Mouse (Mus musculus): ENCODE results near the gene Tmem139. TPM values are rescaled to one million over a fixed set of nuclear protein-coding genes. Genes with fewer than 3 reads are reported as not detected.

Tmem139 gene
- total RNA-seq, 2 experiments from 2014 or later, result not detected

DNA sequence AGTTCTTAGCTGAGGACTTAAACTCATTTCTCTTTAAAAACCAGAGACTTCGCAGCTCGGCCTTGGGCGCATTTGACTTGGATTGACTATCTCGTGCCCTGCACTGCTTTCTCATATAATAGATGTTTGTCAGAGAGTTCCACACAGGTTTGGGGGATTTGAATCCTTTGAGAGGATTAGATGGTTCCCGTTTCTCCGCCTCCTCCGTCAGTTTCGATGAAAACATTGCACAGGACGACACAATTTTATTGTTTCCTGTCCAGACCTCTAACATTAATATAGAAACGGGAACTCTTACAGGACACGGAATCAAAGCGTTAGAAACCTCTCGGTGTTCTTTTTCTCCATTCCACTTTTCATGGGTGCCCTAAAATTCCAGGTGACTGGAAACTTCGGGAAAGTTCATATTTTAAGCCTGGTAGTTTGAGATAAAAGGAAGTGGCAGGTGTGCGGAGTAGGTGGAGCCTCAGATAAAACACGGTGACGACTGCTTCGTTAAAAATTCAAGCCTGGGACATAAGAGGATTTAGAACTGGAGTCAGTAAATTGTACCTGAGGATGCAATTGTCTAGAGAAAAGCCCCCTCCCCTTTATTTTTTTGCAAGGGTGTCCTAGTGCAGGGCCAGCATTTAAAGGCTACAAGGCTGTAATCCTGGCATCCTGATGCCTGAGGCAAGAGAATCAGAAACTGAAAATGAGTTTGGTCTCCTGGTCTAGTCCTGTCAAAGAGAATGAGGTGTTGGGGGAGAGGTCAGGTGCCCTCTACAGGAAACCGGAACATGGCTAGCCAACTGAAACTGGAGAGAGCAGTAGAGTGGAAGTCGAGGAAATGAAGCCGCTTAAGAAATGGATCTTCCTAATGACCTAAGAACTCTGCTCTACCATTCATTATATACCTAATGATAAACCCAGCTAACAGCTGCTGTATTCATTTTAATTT, 3.9 kb downstream of the Tmem139 start:
- DNase-seq, result no peak
- intact Hi-C loops (cut with DNase I; ENCODE audit: low total_unique reads), result no loop called here

DNA sequence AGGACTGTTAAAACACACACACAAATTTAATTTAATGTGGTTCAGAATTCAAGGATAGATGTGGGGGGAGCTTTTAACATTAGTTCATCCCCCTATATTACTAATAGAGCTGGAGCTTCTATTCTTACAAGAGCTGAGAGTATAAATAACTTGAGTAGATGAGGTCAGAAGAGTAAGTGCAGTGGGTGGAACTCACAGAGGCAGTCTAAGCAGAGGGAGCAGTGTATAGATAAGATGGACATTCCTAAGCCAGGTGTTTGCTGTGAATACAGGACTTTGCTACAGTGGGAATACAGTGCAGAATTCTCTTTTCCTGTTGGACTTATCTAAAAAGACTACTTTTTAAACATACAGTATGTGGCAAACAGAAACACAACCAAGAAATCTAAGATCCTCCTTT, 9.0 kb downstream of the Tmem139 start:
- intact Hi-C loops (cut with DNase I; ENCODE audit: low total_unique reads), result no loop called here
- no peak for DNase-seq

DNA sequence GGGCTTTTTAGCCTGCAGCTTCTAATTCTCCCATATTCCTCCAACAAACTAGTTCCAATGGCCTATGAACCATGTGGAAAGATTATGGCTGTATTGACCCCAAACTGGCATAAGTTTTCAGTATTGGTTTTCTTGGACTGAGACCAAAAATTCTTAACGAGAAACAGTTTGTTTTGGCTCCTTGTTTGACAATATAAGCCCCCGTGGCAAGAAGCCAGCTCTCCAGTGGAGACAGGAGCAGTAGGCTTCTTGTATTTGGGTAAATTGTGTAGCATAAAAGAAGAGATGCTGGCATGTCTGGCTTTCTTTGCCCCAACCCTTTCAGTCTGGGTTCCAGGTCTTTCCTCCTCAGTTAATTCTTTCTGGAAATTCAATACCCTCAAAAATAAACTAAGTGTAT, 14.4 kb downstream of the Tmem139 start:
- no peak for DNase-seq
- intact Hi-C loops (cut with DNase I; ENCODE audit: low total_unique reads), result no loop called here

DNA sequence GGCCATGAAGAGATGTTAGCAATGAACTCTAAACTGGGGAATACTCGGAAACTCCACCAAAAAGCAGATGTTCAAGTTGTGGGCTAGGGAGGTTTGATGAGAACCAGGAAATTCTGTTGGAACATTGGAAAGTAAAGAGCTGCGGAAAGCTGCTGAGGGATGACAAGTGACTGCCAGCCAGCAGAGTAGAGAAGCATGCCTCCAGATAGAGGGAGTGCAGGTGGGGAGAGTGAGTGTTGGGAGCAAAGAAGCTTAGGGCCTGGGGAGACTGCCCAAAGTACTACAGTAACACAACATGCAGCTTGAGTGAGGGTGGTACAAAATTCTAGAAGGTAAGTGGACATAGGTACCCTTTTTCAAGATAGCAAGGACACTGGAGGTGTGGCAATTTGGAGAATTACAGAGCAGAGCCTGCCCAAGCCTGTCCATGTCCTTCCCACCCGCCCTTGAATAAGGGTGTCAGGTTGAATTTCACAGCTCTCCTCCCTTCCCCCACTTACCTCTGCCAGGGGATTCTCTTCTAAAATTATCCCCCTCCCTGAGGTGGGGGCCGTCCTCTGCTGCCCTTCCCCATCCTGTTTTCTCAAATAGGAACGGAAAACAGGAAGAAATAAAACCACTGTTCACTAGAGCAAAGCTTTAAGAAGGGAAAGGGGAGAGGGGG, 21.2 kb downstream of the Tmem139 start:
- intact Hi-C loops (cut with DNase I; ENCODE audit: low total_unique reads), result no loop called here
- peak; percentile 21 for DNase-seq

DNA sequence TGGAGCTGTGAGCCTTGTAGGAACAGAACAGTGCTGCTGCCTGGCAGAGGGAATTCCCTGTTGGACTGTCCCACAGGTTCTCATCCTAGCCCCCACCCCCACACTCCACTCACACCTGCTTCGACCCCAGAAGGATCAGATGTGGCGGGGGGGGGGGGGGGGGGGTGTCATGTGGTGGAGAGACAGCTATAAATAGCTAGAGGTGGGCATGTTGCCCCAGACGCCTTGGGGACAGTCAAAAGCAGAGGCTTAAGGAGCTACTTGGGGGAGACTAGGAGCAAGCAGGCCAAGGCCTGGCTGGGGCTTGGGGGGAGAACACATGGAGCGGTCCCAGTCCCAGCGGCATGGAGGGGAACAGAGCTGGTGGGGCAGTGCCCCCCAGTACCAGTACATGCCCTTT, 24.7 kb downstream of the Tmem139 start, which contains the start of gene Clcn1:
TSS of gene Clcn1 (plus strand) at position 238 of the 400 bp plus-strand sequence.
- intact Hi-C loops (cut with DNase I; ENCODE audit: low total_unique reads), result no loop called here
- peak; percentile 65 for DNase-seq

DNA sequence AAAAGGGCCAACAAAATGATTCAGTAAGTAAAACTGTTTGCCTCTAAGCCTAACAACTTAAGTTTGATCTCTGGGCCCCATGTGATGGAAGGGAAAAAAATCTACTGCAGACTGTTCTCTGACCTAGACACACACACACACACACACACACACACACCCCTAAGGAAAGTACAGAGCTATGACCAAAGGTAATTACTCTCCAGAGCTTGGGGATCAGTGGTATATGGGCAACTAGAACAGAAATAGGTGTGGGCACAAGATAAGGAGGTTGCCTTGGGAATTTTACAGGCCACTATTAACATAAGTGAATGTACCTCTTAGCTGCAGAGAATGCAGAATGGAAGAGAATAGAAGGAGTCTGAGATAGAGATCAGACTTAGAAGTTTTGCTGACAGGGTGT, 25.8 kb downstream of the Tmem139 start:
- DNase-seq, result no peak
- intact Hi-C loops (cut with DNase I; ENCODE audit: low total_unique reads), result no loop called here

DNA sequence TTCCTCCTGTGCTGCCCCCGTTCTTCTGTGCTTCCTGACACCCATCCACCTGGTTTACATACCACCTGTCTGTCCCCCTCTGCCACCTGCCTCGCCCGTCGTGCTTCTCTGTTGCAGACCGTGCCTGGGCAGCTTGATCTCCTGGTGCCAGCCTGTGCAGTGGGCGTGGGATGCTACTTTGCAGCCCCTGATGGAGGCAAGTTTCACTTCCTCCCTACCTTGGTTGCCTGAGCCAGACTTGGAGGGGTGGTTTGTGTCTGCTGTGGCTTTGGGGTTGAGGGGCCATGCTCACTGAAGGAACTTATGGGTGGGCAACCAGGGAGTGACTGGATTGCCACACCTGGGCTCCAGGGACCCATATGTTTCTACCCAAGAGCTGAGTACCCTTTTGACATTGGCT, 31.6 kb downstream of the Tmem139 start:
- intact Hi-C loops (cut with DNase I; ENCODE audit: low total_unique reads), result no loop called here
- DNase-seq, result no peak

DNA sequence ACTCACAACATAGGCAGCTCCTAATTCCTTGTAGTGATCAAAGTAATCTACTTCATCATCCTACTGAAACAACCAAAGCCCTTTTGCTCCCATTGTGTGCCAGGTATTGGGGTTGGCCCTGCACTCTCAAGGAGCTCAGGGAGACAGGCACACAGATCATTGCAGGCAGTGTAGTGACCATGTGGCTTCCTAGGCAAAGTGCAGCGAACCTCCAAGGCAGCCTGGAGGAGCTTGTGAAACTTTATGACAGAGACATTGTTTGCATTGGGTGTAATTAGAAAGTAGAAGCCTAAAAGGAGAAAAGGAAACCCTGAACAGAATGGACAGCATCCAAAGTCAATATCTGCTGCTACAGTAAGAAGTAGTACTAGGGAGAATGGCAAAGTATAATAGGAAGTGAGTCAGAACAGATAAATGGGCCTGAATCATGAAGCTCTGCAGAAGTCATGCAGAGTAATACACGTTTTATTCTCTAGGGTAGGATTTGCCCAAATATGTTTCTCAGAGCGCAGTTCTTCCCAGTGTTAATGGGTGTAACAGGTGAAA, 33.9 kb downstream of the Tmem139 start:
- no peak for DNase-seq
- intact Hi-C loops (cut with DNase I; ENCODE audit: low total_unique reads), result no loop called here

DNA sequence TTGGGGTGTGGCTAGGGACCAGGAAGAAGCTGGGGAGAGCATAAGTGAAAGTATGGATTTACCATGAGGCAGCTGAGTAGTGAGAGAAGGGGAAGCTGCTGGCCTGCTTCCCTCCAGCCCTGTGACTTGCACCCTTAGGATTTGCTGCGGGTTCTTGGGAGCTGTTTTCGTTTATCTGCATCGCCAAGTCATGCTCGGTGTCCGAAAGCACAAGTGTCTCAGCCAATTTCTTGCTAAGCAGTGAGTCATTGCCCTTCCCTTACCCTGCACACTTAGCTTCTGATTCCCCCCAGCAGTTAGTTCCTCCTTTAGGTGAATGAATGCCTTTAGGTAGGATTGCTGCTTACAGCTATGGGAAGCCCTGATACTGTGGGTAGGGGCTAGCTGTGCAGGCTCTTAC, 37.6 kb downstream of the Tmem139 start:
- intact Hi-C loops (cut with DNase I; ENCODE audit: low total_unique reads), result no loop called here
- no peak for DNase-seq

DNA sequence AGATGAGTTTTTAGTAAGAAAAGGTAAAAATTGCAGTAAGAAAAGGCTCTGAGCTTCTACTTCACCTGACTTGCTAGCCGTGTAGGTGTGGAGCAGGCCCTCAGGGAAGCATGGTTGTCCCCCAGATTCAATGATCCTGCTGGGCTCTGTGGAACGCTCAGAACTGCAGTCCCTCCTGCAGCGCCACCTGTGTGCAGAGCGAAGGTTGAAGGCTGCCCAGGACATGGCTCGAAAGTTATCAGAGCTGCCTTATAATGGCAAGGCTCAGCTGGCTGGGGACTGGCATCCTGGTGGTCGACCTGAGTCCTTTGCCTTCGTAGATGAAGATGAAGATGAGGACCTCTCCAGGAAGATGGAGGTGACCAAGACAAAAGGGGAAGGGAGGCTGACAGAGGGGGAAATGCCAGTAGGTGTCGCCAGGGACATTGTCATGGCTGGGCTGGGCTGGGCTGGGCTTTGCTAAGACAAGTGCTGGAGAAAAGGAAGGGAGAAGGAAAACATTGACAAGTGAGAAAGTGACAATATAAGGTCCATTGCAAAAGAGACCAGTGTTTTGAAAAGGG, 48.1 kb downstream of the Tmem139 start:
- DNase-seq, result no peak
- intact Hi-C loops (cut with DNase I; ENCODE audit: low total_unique reads), result no loop called here

DNA sequence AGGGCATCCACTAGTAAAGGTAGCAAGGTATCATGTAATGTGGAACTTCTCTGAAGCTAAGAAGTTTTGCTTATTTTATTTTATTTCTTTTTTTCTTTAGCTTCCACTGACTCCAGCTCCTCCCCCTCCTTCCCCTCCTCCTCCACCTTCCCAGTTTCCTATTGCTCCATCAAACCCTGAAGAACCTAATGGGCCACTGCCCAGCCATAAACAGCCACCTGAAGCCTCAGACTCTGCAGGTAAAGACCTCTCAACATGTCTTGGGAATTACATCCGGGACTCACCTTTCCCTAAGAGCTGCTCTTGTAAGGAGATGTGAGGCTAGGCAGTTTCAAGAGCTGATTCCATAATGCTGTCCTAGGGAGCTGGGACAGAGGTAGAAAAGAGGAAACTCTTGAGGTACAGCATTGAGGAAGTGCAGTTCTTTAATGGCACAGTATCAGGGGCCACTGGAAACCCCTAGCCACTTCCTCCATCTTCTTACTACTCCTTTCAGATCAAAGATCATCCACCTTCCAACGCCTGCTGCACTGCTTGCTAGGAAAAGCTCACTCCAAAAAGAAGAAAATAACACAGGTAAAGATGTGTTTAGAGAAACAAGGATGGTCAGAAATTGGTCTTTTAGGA, 48.8 kb downstream of the Tmem139 start:
- intact Hi-C loops (cut with DNase I; ENCODE audit: low total_unique reads), result no loop called here
- no peak for DNase-seq

Other genes with a start within 250 kb of the Tmem139 start
- not detected for gene Sva, start 223.6 kb upstream of the Tmem139 start, total RNA-seq (2021)
- gene Tas2r139, start 121.0 kb upstream of the Tmem139 start, total RNA-seq (2021), result not detected
- gene Tas2r144, start 46.6 kb upstream of the Tmem139 start, total RNA-seq (2021), result not detected
- 10 to 100 TPM; 18.0 to 18.3 TPM for gene Gstk1, start 16.0 kb upstream of the Tmem139 start, total RNA-seq (2021)
- gene Casp2, start 3.0 kb downstream of the Tmem139 start, total RNA-seq (2021), result 1 to 10 TPM; 6.7 to 7.6 TPM
- 10 to 100 TPM; 91.9 to 94.4 TPM for gene Clcn1, start 24.7 kb downstream of the Tmem139 start, total RNA-seq (2021)
- gene Fam131b, start 62.7 kb downstream of the Tmem139 start, total RNA-seq (2021), result under 1 TPM; 0.60 to 0.80 TPM
- 10 to 100 TPM; 35.2 to 40.9 TPM for gene Zyx, start 87.7 kb downstream of the Tmem139 start, total RNA-seq (2021)
- under 1 TPM; 0.07 to 0.21 TPM for gene Epha1, start 111.3 kb downstream of the Tmem139 start, total RNA-seq (2021)
- gene Tas2r143, start 138.3 kb downstream of the Tmem139 start, total RNA-seq (2021), result under 1 TPM in 1 of 2 experiments, not detected in 1; 0.44 TPM
- gene Tas2r135, start 143.5 kb downstream of the Tmem139 start, total RNA-seq (2021), result not detected
- not detected for gene Tas2r126, start 172.6 kb downstream of the Tmem139 start, total RNA-seq (2021)
- not detected for gene Olfr458, start 203.2 kb downstream of the Tmem139 start, total RNA-seq (2021)
- gene Olfr457, start 214.4 kb downstream of the Tmem139 start, total RNA-seq (2021), result not detected
- gene Olfr456, start 225.2 kb downstream of the Tmem139 start, total RNA-seq (2021), result not detected